Mouse (Mus musculus) lung, adult 2 months (tissue): ENCODE data around the gene Nek2. TPM values are rescaled to one million over a fixed set of nuclear protein-coding genes. Genes with fewer than 3 reads are reported as not detected.

Source experiments
- DNase-seq: peaks from one replicate; pipeline ENCODE4 v3.0.0; 2022
- H3K4me1 ChIP-seq: fragments of 200-500 bp; 2 replicates; pipeline ENCODE4 v1.6.1; 2011; ENCODE audit warnings: low read length; ENCODE audit not compliant: control insufficient read depth, insufficient read depth
- H3K4me3 ChIP-seq: fragments of 200-500 bp; replicated peaks from 2 replicates; pipeline ENCODE3; 2011; ENCODE audit warnings: low read depth, mild to moderate bottlenecking, control low read depth, low read length; ENCODE audit errors: extremely low read depth
- CTCF ChIP-seq: fragments of 200-500 bp; IDR thresholded peaks from 2 replicates; pipeline ENCODE4 v1.5.1; 2011; ENCODE audit warnings: mild to moderate bottlenecking, low read length, control low read depth; ENCODE audit not compliant: insufficient read depth
- POLR2A ChIP-seq: fragments of 200-500 bp; IDR thresholded peaks from 2 replicates; pipeline ENCODE4 v1.6.1; 2011; ENCODE audit warnings: low read depth, mild to moderate bottlenecking, control low read depth, low read length, borderline replicate concordance; ENCODE audit errors: extremely low read depth
- WGBS: fragments of 180-500 bp; shearing (Covaris S2); methylation state at CpG from one replicate; pipeline ENCODE4 v1.1.7; 2018; 5-methylcytosine and 5-hydroxymethylcytosine counted together
- polyA plus RNA-seq: library from polyadenylated mRNA; depleted of rRNA; stranded (reverse); fragments of >200 nt; gene quantifications from 2 replicates; pipeline ENCODE4 v1.2.3, GENCODE M21; 2012

The Nek2 gene
- polyA plus RNA-seq, 1 experiment: 3.7 TPM

GRCm38 (mm10) chr1:191833396-191833795 is 12.2 kb downstream of the Nek2 start:
- Histone ChIP-seq H3K4me3 (no peak overlapping the region), H3K4me1 (0 out of 2 replicates have a peak, but pooled peaks cover 2% of the 10 kb centered on the region)
- no peak for DNase-seq
- WGBS: 85% methylated on average over 6 of the region's 6 CpGs
- TF ChIP-seq CTCF (no peak), POLR2A (no peak)

- Histone ChIP-seq H3K4me3 (peak overlapping the region; percentile 28), H3K4me1 (0 out of 2 replicates have a peak, but pooled peaks cover 2% of the 10 kb centered on the region)
- 9% methylated on average over 19 of the region's 19 CpGs for WGBS
- peak; percentile 68 for DNase-seq
- TF ChIP-seq CTCF: peak; percentile 85
- TF ChIP-seq POLR2A: no peak
Measured at GRCm38 (mm10) chr1:191834825-191835224, 13.6 kb downstream of the Nek2 start.

- TF ChIP-seq POLR2A (no peak), CTCF (no peak)
- H3K4me1 ChIP-seq: 0 out of 2 replicates have a peak, but pooled peaks cover 2% of the 10 kb centered on the region
- DNase-seq: no peak
- no peak overlapping the region for H3K4me3 ChIP-seq
- WGBS: 82% methylated on average over 5 of the region's 5 CpGs
Measured at GRCm38 (mm10) chr1:191836318-191836985, 15.2 kb downstream of the Nek2 start.

- DNase-seq: no peak
- 0 out of 2 replicates have a peak, but pooled peaks cover 2% of the 10 kb centered on the region for H3K4me1 ChIP-seq
- TF ChIP-seq POLR2A (no peak), CTCF (no peak)
- WGBS: 91% methylated on average over 3 of the region's 3 CpGs
- no peak overlapping the region for H3K4me3 ChIP-seq
Measured at GRCm38 (mm10) chr1:191837691-191838090, 16.4 kb downstream of the Nek2 start.

GRCm38 (mm10) chr1:191838994-191839741 is 17.9 kb downstream of the Nek2 start:
- Histone ChIP-seq H3K4me3 (no peak overlapping the region), H3K4me1 (0 out of 2 replicates have a peak, but pooled peaks cover 2% of the 10 kb centered on the region)
- TF ChIP-seq CTCF (no peak), POLR2A (no peak)
- DNase-seq: no peak
- WGBS: 57% methylated on average over 17 of the region's 17 CpGs

DNA sequence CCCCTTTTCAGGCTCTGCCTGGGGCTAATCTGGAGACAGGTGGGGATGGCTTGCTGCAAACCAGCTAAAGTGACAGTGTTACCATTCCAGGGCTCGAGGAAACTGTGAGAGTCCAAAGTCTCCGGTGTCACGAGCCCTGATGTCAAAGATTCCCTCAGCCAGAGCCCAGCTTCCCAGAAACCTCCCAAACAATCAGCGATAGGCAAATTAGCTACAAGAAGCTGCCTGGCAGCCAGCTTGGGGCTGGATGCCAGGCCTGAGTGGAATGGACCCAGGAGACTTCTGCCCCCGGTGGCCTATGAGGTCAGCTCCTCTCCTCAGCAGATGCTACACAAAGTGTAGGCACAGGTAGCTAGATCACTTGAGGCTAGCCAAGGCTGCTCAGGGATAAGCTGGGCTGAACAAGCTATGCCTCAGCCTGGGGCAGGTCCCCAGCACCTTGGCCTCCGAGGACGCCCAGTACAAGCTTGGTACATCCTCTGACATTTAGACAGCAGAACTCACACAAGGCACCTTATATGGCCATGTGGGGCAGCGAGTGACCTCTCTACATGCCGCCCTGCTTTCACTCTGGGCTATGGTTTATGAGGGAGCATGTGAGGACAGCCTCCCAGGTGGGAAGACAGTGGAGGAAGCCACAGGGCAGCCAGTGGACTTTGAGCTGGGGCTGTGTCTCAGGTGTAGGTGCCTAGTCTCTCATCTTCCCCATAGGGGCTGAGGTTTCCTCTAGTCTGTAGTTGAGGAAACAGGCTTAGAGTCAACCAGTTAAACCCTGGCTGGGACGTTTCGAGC is 19.7 kb downstream of the Nek2 start:
- H3K4me1 ChIP-seq: no peaks in the 10 kb centered on the region
- H3K4me3 ChIP-seq: no peak overlapping the region
- TF ChIP-seq POLR2A (no peak), CTCF (no peak)
- no peak for DNase-seq
- 71% methylated on average over 11 of the region's 11 CpGs for WGBS

DNA sequence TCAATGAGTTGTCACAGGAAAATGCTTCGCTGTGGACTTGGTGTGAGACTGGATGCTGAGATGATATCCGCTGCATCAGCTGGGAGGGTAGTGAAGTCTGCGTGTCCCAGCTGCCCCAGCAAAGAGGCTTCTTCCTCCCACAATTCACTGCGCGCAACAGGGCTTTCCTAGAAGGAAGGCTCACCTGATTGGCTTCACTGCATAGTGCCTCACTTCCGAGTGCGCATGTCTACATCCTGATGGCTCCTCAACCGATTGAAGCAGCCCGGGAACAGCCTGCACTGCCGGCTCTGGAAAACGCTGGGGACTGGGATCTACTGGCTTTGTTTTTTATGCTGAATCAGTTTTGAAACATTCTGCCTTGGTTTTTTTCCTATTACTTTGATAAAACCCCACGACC is 21.0 kb downstream of the Nek2 start:
- TF ChIP-seq CTCF (no peak), POLR2A (no peak)
- Histone ChIP-seq H3K4me1 (no peaks in the 10 kb centered on the region), H3K4me3 (no peak overlapping the region)
- no peak for DNase-seq
- 89% methylated on average over 12 of the region's 12 CpGs for WGBS

GRCm38 (mm10) chr1:191846667-191847066 is 25.4 kb downstream of the Nek2 start:
- WGBS: 74% methylated on average over 5 of the region's 5 CpGs

DNA sequence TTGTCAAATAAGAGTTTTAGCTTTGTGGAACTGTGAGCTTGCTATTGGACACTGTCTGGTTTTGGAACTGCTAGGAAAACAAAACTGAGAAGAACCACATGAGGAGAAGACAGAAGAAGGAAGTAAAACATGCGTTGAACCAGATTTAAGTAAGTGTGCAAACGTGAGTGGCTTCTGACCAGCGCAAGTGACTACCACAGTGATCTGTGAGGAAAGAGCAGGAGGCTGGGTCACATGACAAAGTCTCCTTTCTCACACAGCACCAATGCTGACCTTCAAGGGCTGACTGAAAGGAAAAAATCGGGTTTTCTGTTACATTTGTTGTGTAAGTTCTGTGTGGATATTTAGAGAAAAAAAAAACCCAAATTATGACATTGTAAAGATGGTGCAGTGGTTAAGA is 28.3 kb downstream of the Nek2 start:
- no peak for DNase-seq
- TF ChIP-seq CTCF (no peak), POLR2A (no peak)
- 49% methylated on average over 4 of the region's 4 CpGs for WGBS
- Histone ChIP-seq H3K4me3 (no peak overlapping the region), H3K4me1 (no peaks in the 10 kb centered on the region)

More at GRCm38 (mm10) chr1:191846667-191847066, 25.4 kb downstream of the Nek2 start:
- H3K4me1 ChIP-seq: no peaks in the 10 kb centered on the region
- no peak for TF ChIP-seq CTCF
- no peak for TF ChIP-seq POLR2A
- no peak overlapping the region for H3K4me3 ChIP-seq
- no peak for DNase-seq
